Mouse (Mus musculus) c-Kit-negative CD71-positive TER-119-positive erythroid progenitor cells, embryonic 14.5 days (primary cell): ENCODE results near the gene Crb3.

Experiments
- DNase-seq: peaks from one replicate; pipeline ENCODE4 v3.0.0-alpha.2; 2013; ENCODE audit warnings: low read depth, low spot score

The Crb3 gene

DNA sequence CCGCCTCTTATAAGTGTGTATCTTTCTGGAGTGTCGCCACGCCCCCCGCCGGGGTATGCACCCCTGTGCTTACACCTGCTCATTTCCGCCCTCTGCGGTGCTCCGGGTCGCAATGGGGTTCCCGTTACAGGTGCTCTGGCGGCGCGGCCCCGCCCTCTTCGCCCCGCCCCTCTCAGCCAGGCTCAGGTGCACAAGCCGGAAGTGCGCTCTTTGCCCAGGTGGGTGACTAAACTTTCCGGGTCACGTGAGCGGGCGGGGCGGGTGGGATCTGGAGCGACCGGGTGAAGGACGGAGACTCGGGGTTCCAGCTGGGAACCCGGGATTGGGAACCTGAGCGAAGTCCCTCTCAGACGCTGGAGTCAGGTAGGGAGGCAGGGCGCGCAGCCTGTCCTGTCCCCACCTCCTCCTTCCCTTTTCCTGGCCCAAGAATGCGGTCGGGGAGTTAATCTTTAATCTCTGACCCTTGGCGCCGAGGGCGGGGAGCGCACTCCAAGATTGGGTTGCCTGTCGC, 3.2 kb downstream of the Crb3 start:
- no peak for DNase-seq

DNA sequence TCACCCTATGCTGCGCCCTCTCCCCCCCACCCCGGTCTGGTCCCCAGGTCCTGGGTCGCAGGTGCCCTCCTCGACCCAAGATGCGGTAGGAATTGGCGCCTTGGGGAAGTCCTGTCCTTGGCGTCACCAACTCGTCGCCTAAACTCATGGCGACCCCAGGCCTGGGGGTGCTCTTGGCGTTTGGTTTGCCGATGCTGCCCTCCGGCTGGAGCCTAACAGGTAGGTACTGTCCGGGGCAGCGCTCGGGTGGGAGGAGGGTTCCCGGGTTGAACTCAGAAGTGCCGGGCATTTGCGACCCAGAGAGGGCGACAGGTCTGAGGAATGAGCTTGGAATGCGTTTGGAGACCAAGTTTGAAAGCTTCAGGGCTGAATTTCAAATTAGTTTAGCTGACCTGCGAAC, 3.6 kb downstream of the Crb3 start:
- no peak for DNase-seq

DNA sequence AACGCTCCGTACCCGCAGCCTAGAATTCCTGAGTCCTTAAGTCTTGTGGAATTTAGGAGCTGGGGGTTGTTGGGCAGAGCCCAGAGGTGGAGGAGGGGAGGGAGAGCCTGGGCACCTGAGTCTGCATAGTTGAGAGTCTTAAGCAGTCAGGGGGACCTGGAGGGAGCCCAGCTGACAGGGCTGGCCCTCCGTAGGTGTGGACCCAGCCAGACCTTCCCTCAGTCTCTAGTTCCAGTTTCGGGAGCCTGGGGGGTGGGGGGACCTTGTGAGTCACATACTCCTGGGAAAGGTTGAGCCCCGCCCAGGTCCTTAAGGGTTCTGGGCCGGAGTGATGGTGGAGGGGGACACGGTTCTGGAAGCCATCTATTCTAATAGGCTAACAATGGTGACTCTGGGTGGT, 4.1 kb downstream of the Crb3 start:
- DNase-seq, result no peak

DNA sequence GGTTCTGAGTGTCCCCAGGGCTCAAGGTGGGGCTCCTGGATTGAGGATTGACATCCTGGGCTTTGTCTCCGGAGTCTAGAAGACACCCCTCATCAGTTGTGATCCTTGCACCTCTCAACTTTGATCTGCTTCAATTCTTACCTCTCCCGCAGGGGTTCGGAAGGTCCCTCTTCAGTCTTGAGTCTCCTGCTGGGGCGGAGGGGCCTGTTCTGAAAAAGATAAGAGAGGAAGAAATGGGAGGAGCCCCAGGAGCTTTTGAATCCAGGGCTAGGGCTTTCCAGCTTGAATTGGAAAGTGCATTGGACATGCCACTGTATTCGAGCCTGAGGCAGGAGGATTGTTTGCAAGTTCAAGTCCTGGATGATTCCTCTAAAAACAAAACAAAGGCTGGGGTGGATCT, 8.0 kb downstream of the Crb3 start:
- DNase-seq, result no peak

DNA sequence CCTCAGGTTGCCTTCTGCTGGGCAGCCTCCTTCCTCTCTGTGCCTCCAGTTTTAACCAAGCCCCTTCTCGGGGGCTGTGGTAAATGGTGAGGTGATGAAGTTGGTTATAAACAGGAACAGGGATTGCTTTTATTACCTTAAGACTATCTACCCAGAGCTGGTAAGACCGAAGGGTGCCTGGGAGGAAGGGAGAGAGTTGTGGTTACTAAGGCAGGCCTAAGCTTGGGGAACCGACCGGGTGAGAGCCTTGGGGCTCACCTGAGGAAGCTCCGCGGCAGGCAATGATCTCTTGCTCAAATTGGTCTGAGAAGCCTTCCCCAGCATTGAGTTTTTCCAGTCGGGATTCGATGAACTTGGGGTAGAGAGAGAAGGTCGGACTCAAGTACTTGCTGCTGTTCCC, 11.4 kb downstream of the Crb3 start:
- DNase-seq, result no peak

DNA sequence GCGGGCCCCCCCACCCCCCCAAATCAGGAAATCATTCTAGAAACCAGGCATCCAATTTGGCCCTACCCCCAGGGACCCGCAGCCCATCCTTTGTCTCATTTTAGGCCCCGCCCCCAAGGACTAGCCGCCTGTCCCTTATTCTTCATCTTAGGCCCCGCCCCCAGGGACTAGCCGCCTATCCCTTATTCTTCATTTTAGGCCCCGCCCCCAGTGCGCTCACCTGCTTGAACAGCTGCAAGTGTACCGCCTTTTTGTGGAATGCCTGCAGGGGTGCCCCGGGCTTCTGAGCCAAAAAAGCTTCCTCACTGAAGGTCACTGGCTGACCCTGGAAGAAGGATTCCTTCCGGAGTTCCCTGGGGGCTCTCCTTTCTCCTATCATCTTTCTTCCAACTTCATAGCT, 11.8 kb downstream of the Crb3 start:
- no peak for DNase-seq

DNA sequence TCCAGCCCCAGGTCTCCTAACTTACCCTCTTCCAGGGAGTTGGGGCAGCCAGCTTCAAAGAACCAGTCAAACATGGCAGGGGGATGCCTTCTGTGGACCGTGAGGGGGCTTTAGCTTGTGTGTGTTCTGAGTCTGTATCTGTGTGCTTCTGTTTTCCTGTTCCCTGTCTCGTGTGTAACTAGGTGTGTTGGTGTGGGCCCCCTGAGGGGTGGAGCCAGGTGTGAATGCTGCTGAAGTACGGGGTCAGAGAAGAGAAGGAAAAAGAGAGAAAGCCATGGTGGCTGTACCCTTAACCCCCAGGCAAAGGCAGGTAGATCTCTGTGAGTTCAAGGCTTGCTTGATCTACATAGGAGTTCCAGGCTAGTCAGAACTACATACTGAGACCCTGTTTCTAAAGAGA, 18.0 kb downstream of the Crb3 start:
- no peak for DNase-seq

DNA sequence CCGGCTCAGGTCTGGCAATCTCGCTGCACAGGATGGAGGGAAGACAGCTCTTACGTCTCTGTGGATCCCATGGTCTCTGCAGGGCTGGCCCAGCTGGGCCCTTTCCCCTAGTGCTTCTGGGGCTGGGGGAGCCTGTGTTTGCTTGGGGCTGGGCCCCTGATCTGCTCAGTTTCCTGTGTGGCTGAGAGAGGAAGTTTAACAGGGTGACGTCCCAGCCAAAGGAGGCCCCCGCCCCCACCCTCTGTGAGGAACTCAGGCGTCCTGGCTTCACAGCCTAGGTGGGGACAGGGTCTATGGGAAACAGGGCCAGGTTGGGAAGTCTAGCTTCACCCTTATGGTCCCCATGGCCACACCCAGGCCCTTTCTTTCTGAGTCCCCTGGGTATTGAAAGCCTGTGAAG, 19.4 kb downstream of the Crb3 start, which contains the start of gene Dennd1c:
Gene Dennd1c (minus strand): TSS at position 179 of the 400 bp plus-strand sequence.
- no peak for DNase-seq

DNA sequence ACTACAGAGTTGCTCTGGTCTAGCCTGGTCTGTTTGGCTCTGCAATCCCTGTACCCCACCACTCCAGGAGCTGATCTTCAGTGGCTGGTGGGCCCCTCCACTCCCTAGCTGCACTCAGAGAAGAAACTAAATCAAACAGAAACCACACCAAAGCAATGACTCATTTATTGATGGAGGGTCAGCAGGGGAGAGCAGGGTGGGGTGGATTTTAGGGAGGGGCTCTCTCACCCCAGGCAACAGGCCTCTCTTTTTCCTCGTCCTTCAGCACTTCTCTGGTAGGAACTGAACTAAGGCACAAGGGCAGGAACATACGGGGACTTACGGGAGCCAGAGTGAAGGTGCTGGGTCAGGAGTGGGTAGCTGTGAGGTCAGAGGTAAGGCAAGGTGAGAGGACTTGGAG, 21.0 kb downstream of the Crb3 start:
- DNase-seq, result no peak

DNA sequence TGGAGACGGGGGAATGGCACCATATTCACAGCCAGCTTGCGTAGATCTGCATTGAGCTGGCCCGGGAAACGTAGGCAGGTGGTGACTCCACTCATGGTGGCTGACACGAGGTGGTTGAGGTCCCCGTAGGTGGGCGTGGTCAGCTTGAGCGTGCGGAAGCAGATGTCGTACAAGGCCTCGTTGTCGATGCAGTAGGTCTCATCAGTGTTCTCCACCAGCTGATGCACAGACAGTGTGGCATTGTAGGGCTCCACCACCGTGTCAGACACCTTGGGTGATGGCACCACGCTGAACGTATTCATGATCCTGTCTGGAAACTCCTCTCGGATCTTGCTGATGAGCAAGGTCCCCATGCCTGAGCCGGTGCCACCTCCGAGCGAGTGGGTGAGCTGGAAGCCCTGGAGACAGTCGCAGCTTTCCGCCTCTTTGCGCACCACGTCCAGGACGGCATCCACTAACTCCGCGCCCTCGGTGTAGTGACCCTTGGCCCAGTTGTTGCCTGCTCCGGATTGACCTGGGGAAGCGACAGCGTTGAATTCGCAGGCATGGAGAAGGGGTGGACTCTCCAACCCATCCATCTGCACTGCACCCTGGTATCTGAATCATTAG, 22.4 kb downstream of the Crb3 start:
- DNase-seq, result no peak

DNA sequence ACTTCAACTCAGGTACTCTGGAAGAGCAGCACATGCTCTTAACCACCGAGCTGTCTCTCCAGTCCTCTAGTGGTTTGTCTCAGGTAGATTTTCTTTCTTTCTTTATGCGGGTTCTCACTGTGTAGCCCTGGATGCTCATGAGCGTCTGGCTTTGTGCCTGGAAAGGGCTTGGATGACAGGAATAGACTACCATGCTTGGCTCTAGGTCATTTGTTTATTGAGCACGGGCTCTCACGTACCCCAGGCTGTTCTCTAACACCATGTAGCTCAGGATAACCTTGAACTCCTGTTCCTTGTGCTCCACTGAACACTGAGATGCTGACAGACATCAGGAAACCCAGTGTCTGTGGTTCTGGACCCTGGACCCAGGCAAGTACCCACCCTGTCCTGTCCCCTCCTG, 23.6 kb downstream of the Crb3 start:
- DNase-seq, result no peak

DNA sequence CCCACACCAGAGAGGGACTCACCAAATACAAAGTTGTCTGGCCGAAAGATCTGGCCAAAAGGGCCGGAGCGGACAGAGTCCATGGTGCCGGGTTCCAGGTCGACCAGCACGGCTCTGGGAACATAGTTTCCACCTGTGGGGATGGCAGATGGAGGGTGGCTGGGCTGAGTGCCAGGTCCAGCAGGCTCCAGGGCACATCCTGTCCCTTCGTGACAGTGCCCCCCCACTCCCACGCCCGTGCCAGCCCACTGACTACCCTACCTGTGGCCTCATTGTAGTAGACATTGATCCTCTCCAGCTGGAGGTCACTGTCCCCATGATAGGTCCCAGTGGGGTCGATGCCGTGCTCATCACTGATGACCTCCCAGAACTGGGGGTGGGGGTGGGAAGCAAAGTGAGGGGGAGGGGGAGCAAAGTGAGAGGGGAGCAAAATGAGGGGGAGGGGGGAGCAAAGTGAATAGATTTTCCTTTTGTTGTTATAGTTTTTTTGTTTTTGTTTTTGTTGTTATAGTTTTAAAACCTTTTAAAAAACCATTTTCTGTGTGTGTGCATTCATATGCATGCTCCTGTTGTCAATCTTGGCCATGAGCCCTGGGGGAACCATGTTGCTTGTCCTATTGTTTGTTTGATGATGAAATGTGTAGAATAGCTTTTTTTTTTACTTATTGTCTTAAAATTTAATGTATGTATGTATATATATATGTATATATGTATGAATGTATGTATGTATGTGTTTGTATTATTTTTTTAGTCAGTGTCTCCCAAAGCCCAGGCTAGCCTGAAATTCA, 27.3 kb downstream of the Crb3 start:
- DNase-seq, result no peak

DNA sequence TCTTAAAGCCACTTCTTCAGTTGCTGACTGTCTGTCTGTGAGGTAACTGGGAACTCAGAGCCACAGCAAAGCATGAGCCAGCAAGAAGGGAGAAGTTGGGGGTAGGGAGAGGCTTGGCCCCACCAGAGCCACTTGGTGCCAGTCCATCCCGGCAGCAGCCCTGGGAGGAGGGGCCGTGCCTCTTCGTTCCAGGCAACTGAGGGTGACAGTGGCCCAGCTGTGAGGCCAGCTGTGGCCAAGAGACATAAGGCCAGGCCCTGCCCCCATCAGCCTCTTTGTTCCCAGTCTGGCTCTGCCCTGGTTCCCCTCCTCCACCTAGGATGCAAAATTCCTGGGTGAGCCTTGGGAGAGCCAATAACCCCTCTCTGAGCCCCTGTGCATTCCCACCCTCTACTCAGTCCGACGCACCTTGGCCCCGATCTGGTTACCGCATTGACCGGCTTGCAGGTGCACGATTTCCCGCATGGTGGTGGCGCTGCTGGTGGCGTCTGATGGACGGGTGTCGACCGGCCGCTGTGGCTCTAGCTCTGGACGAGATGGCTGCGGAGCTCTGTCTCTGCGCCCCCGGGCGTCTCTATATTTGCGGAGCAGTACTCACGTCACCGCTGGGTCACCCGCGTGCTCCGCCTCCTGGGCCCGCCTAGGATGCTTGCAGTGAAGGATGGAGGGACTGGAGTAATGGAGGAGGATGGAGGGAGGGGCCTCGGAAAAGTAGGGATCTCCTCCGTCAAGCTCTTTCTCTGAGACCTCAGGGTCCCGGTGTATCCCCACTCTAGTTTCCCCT, 28.3 kb downstream of the Crb3 start, which contains the start of gene Tubb4a:
Gene Tubb4a (minus strand): TSS at position 734 of the 784 bp plus-strand sequence.
- no peak for DNase-seq

DNA sequence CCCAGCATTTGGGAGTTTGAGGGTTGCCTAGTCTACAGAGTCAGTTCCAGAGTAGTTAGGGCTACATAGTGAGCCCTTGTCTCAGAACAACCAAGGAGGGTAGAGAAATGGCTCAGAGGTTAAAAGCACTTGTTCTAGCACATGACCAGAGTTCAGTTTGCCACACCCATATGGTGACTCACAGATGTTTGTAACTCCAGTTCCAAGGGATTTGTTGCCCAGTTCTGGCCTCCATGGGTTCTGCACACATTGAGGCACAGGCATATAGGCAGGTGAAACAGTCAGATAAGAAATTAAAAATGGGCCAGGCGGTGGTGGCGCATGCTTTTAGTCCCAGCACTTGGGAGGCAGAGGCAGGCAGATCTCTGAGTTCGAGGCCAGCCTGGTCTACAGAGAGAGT, 35.3 kb downstream of the Crb3 start:
- DNase-seq, result no peak

DNA sequence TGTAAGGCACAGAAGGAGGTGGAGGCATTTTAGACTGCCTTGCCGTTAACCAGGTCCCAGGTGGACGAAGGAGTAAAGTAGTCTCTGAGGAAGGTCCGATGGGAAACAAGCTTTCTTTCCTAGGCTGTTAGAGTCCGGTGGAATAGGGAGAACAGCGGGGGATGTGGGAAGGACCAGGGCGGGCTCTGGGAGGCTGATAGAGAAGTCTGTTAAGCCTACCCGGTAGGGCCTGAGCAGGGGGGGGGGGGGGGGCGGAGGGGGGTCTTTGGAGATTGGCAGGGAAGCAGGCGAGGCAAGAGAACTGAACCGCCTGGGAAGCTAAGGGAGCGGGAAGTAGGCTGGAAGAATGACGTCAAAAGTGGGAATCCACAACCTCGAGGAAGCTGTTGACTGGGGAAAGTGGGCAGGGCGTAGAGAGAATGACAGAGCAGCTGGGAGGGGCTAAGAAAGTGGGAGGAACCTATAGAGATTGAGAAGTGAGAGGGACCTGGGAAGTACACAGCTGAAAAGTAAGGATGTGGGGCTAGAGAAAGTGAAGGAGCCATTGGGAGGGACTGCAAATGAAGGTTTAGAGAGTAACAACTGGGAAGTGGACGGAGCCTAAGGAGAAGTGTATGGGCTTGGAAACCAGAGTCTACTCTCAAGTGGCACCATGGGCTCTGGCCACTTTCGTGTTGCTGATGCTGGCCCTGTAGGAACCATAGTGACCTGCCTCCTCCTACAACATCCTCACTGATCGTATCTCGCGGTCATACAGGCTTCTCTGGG, 37.1 kb downstream of the Crb3 start:
- peak; percentile 33 for DNase-seq

DNA sequence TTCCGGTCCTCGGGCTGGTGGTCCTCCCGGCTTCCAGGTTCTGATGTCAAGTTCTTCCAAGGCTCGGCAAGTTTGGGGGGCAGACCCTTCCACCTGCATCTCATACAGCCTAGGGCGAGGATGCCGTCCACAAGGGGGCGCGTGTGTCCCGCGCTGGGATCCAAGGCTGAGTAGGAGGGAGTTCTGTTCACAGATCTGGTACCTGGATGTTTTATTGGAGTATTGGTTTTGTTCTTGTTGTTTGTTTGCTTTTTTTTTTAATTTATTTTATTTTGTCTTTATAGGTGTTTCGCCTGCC, 37.7 kb downstream of the Crb3 start:
- peak; percentile 20 for DNase-seq

DNA sequence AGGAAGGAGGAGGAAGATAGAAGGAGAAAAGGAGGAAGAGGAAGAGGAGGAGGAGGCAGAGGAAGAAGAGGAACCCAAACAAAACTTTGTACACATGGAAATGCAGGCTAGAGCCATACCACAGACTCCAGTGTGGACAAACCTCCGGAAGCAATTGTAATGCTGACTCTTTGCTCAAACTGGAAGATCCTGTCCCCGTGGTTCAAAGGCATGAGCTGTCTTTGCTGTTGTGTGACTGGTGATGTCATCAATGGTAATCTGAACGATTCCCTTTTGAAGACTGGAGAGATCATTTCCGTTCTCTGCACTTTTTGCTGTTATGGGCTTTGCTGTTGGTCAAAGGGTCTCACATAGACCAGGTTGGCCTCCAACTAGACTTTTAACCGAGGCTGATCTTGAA, 39.4 kb downstream of the Crb3 start:
- no peak for DNase-seq

DNA sequence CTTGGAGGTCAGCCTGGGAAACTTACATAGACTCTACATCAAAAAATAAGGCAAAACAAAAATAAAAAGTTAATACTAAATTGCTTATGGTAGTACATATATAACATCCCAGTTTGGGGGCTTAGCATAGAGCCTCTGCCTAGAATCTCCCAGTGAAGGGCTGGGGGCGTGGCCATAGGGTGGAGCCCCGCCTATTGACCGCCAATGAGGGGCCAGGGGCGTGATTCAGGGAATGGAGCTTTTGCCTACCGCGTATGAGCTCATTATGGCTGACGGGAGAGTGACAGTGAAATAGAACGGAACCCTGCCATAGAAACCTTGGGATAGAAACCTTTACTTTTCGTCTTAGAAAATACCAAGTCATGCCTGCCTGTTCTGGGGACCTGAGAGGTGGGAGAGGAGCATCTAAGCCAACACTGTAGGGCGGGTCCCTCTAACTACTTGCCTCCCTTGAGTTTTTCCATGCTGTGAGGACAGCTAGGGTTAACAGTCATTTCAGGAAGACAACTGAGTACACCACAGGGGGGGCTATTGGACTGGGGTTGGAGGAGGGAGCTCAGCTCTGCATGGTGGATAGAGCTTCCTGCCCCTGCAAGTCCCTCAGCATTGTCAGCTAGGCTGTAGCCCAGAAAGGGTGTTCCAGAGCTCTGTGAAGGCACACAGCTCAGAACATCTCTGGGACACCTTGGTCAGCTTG, 40.9 kb downstream of the Crb3 start:
- DNase-seq, result no peak

DNA sequence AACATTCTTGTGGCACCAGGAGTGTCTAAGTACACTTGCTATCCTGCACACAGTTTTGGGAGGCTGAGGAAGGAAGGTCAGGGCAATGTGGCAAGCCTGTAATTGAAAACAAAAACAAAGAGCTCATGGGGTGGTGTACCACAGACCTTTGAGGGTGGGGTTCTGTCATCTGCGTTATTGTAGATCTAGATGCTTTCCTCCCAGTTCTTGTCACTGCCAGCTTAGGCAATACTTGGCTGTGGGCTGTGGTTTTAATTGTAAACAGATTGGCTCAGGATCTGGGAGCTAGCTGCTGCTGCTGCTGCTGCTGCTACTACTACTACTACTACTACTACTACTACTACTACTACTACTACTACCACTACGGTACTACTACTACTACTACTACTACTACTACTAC, 43.4 kb downstream of the Crb3 start:
- DNase-seq, result no peak

DNA sequence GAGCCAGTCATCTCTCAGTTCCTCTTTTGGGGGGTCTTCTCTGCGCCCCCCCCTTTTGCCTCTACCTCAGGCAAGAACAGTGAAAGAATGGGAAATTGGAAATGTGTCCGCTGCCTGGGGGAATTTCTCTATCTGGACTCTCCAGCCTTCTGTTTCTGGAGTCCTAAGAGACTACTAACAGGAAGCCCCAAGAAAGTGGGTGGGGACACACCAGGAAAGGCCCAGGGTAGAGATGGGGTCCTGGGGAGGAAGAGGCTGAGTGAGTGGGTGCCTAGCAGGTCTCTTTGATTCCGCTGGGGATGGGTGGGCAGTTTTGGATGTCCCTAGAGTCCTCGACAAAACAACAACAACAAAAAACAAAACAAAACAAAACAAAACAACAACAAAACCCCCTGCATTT, 45.6 kb downstream of the Crb3 start:
- DNase-seq, result no peak
